ENCODE assay signal across 8 mouse cellular contexts in genomic region chr14:56778933-56779300, GRCm38 (mm10). TPM values are rescaled to one million over a fixed set of nuclear protein-coding genes. Genes with fewer than 3 reads are reported as not detected.
DNase-seq lines count a peak whose midpoint lies in the region; ATAC-seq and TF ChIP-seq lines count a peak whose summit lies in the region.

No protein-coding gene starts in this region.

- no peaks in the 10 kb centered on the region for H3K36me3 ChIP-seq in spleen, adult 2 months (ENCODE audit: control insufficient read depth, insufficient read depth, low read length)
- H3K36me3 ChIP-seq in liver, embryonic 12.5 days: peaks cover 12% of the 10 kb centered on the region

- no peaks in the 10 kb centered on the region for H3K4me1 ChIP-seq in cerebellum, adult 2 months (ENCODE audit: control insufficient read depth, insufficient read depth, low read length)
- peaks cover 5% of the 10 kb centered on the region; the same call in 1 of the 2 replicates for H3K4me1 ChIP-seq in spleen, adult 2 months (ENCODE audit: control insufficient read depth, insufficient read depth, insufficient read length)
- peaks cover 35% of the 10 kb centered on the region for H3K4me1 ChIP-seq in liver, embryonic 12.5 days

- H3K27me3 ChIP-seq in cerebellum, adult 2 months (ENCODE audit: control insufficient read depth, insufficient read depth, low read length): no peaks in the 10 kb centered on the region
- H3K27me3 ChIP-seq in spleen, adult 2 months (ENCODE audit: control insufficient read depth, insufficient read depth, low read length): no peaks in the 10 kb centered on the region
- no peaks in the 10 kb centered on the region for H3K27me3 ChIP-seq in liver, embryonic 12.5 days (replicated peaks)

- H3K9ac ChIP-seq in liver, embryonic 12.5 days: peak overlapping the region; percentile 95

- 0 out of 2 replicates have a peak, but pooled peaks have one; percentile 2 for ATAC-seq in liver, embryonic 12.5 days

- peak overlapping the region; percentile 85 for H3K4me2 ChIP-seq in liver, embryonic 12.5 days

- no peak for TF ChIP-seq CTCF in cerebellum, adult 2 months (IDR thresholded peaks at IDR 0.05; ENCODE audit: borderline replicate concordance, insufficient read depth, low read depth, low read length)
- no peak for TF ChIP-seq CTCF in spleen, adult 2 months (IDR thresholded peaks at IDR 0.05; ENCODE audit: extremely low read depth, insufficient read depth, insufficient read length, insufficient replicate concordance)

- 38% methylated on average over 3 of the region's 3 CpGs for WGBS in cerebellum, adult 2 months
- WGBS in spleen, adult 2 months: 31% methylated on average over 3 of the region's 3 CpGs
- 31% methylated on average over 3 of the region's 3 CpGs for WGBS in liver, embryonic 12.5 days (ENCODE audit: insufficient replicate concordance)

- no peak for TF ChIP-seq POLR2A in cerebellum, adult 2 months (IDR thresholded peaks at IDR 0.05; ENCODE audit: borderline replicate concordance, insufficient read depth, low read length)
- no peak for TF ChIP-seq POLR2A in spleen, adult 2 months (IDR thresholded peaks at IDR 0.05; ENCODE audit: low read depth, low read length)

- no peaks in the 10 kb centered on the region for H3K9me3 ChIP-seq in liver, embryonic 12.5 days (replicated peaks)

- peak overlapping the region; percentile 58 for H3K27ac ChIP-seq in cerebellum, adult 2 months (ENCODE audit: insufficient read depth, low read length)
- H3K27ac ChIP-seq in spleen, adult 2 months (ENCODE audit: insufficient read depth, low read length): peak overlapping the region; percentile 79
- peak overlapping the region; percentile 96 for H3K27ac ChIP-seq in liver, embryonic 12.5 days

- DNase-seq in cerebellum, adult 2 months: no peak
- no peak for DNase-seq in cerebellum, postnatal 25 days
- no peak for DNase-seq in spleen, adult 2 months (ENCODE audit: low read depth in 1 of 2, low spot score in 2 of 2)
- no peak for DNase-seq in spleen, postnatal 10 days (ENCODE audit: low spot score in 2 of 2)
- no peak for DNase-seq in cerebellum, adult 9-11 months
- no peak for DNase-seq in Muller cell, postnatal 12 days (ENCODE audit: inconsistent ontology term)
- DNase-seq in thymus, postnatal 10 days (ENCODE audit: low spot score in 2 of 2): no peak

- H3K4me3 ChIP-seq in cerebellum, adult 2 months (replicated peaks; ENCODE audit: insufficient read depth, low read depth, low read length): peak overlapping the region; percentile 76
- peak overlapping the region; percentile 68; the same call in 1 of the 2 replicates for H3K4me3 ChIP-seq in spleen, adult 2 months (ENCODE audit: extremely low read depth, insufficient read depth, insufficient read length)
- peak overlapping the region; percentile 95 for H3K4me3 ChIP-seq in liver, embryonic 12.5 days

RNA-seq across cellular contexts. Expression of gene Pspc1, which starts 0.8 kb away (rescaled TPM):
- polyA plus RNA-seq in cerebellum, adult 2 months (2012; rRNA removed): 30.8 and 31.5 TPM in 2 replicates
- 4.9 and 6.3 TPM in 2 replicates for polyA plus RNA-seq in spleen, adult 2 months (2012; rRNA removed)
- polyA plus RNA-seq in liver, embryonic 12.5 days (2016; fragmentation: Nextera tagmentation; extraction: Ambion mirVana): 19.4 and 21.7 TPM in 2 replicates

RNA-seq across cellular contexts. Expression of gene Zmym5, which starts 32.6 kb away (rescaled TPM):
- polyA plus RNA-seq in cerebellum, adult 2 months (2012; rRNA removed): 29.8 and 30.0 TPM in 2 replicates
- polyA plus RNA-seq in spleen, adult 2 months (2012; rRNA removed): 3.5 and 4.3 TPM in 2 replicates
- polyA plus RNA-seq in liver, embryonic 12.5 days (2016; fragmentation: Nextera tagmentation; extraction: Ambion mirVana): 10.9 and 11.6 TPM in 2 replicates
